Mouse (Mus musculus) brain, embryonic 14.5 days (tissue): ENCODE data around the gene Tmem248. TPM values are rescaled to one million over a fixed set of nuclear protein-coding genes. Genes with fewer than 3 reads are reported as not detected.
A peak's percentile ranks its signal among the peaks of the same experiment; 100 is the strongest.

Source experiments
- DNase-seq: peaks from one replicate; pipeline ENCODE4 v3.0.0-alpha.2; 2011; ENCODE audit warnings: low read depth
- CTCF ChIP-seq: fragments of 200-500 bp; IDR thresholded peaks from 2 replicates; pipeline ENCODE4 v1.5.1; 2012; ENCODE audit warnings: inconsistent platforms, mild to moderate bottlenecking, moderate library complexity, borderline replicate concordance; ENCODE audit not compliant: insufficient read depth, insufficient read length; ENCODE audit errors: extremely low read depth
- POLR2A ChIP-seq: fragments of 200-500 bp; IDR thresholded peaks from 2 replicates; pipeline ENCODE4 v1.6.1; 2012; ENCODE audit warnings: mild to moderate bottlenecking, inconsistent platforms, borderline replicate concordance; ENCODE audit not compliant: poor library complexity, insufficient read depth, insufficient read length, severe bottlenecking; ENCODE audit errors: extremely low read depth
- polyA plus RNA-seq: library from polyadenylated mRNA; depleted of rRNA; stranded (reverse); fragments of >200 nt; gene quantifications from 2 replicates; pipeline ENCODE4 v1.2.3, GENCODE M21; 2012

Tmem248 gene
- polyA plus RNA-seq, 1 experiment = 30.4 TPM

GRCm38 (mm10) chr5:130184193-130184856 lies 32.6 kb upstream of the Tmem248 start:
- TF ChIP-seq POLR2A (no peak), CTCF (no peak)
- no peak for DNase-seq

GRCm38 (mm10) chr5:130185312-130185711 lies 31.6 kb upstream of the Tmem248 start:
- TF ChIP-seq POLR2A (no peak), CTCF (no peak)
- no peak for DNase-seq

DNA sequence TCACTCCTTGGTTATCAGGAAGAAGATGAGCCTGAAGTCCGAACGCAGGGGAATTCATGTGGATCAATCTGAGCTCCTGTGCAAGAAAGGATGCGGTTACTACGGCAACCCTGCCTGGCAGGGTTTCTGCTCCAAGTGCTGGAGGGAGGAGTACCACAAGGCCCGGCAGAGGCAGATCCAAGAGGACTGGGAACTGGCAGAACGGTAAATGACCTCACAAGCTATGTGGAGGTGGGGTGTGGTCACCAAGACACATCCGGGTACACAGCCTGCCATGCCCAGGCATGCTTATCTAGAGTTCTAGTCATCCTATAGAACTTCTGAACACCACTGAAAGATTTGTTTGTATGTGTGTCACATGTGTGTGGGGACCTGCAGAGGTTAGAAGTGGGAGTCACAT lies 29.5 kb upstream of the Tmem248 start:
- DNase-seq = peak; percentile 68
- TF ChIP-seq POLR2A (no peak), CTCF (no peak)

GRCm38 (mm10) chr5:130190909-130191308 lies 26.0 kb upstream of the Tmem248 start:
- DNase-seq = no peak

GRCm38 (mm10) chr5:130191865-130192264 lies 25.0 kb upstream of the Tmem248 start:
- DNase-seq = no peak
- no peak for TF ChIP-seq CTCF
- no peak for TF ChIP-seq POLR2A

More at GRCm38 (mm10) chr5:130190909-130191308, 26.0 kb upstream of the Tmem248 start:
- TF ChIP-seq POLR2A (no peak), CTCF (no peak)

- DNase-seq = peak; percentile 4
- TF ChIP-seq POLR2A (no peak), CTCF (no peak)
Measured at GRCm38 (mm10) chr5:130192356-130192944, 24.4 kb upstream of the Tmem248 start.

GRCm38 (mm10) chr5:130193760-130194159 lies 23.1 kb upstream of the Tmem248 start:
- DNase-seq = no peak
- no peak for TF ChIP-seq CTCF
- TF ChIP-seq POLR2A = no peak

- DNase-seq = no peak
- TF ChIP-seq POLR2A = no peak
- TF ChIP-seq CTCF = no peak
Measured at GRCm38 (mm10) chr5:130196307-130196706, 20.6 kb upstream of the Tmem248 start.

DNA sequence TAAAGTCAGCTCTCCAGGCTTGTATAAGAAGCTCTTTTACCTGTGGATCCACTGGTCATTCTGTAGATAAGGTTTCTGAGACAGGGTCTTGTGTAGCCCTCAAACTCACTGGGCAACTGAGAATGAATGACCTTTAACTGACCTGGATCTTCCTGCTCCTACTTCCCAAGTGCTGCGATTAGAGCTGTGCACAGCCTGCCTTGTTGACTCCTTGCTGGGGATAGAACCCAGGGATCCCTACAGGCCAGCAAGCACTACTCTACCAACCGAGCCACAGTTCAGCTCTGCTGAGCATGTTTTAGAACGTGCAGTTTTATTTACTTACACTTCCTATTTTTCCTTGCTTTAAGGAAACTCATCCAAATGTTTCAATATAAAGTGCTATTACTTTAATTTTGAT lies 19.4 kb upstream of the Tmem248 start:
- no peak for TF ChIP-seq POLR2A
- TF ChIP-seq CTCF = no peak

DNA sequence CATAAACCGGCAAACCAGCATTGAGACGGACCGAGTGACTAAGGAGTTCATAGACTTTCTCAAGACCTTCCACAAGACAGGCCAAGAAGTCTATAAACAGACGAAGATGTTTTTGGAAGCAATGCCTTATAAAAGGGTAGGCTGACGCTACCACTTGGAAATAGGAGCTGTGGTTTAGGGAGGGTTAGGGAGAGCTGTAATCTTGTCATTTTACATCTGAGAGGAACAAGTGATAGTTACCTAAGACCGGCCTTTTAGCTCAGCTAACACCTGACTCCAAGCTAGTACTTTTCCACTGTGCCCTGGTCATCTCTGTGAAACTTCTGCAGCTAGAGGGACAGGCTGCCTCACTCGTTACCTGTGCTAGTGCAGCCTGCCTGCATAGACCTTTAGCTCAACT lies 18.9 kb upstream of the Tmem248 start:
- no peak for DNase-seq
- TF ChIP-seq POLR2A (no peak), CTCF (no peak)

More for the DNA sequence above, 19.4 kb upstream of the Tmem248 start:
- no peak for DNase-seq

GRCm38 (mm10) chr5:130200233-130201029 lies 16.4 kb upstream of the Tmem248 start:
- no peak for DNase-seq
- TF ChIP-seq CTCF (no peak), POLR2A (no peak)
